In the genomic region with DNA sequence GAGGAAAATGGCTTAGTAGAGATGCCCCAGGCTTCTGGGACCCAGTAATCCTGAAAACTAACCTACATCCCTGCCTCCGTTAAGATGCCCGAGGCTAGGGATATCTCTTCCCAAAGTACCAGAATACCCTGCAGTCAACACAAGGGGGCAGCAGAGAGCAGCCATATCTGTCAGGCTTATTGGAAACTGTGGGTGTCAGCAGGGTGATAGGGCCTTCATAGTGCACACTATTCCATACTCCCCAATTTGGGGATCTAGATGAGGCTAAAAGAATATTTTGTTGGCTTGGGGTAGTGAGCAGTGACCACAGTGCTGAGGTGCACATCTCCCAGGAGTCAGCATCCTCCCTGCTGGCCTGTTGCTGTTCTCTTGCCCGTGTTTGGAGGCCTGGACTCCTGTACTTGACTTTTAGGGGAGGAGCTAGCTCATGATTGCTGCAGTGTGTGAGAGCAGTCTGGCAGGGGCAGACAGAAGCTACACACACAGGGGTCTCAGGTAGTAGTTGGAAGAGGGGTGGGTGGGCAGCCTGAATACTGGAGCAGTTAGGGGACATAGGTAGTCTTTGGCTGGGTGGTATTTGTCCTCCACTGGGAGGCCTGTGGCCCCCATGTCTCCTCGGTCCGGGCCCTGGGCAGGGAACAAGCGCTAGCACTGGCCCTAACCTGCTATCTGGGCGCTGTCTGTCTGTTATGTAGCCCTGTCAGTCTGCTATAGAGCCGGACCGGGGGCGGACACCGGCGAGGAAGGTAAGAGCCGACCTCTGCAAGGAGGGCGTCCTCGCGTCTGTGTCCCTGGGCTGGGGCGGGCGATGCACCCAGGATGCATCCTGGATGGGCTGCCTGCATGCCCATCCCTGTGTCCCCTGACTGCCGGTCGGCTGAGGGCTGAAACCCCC, we compare ENCODE assay signal across 8 mouse cellular contexts. TPM values are rescaled to one million over a fixed set of nuclear protein-coding genes. Genes with fewer than 3 reads are reported as not detected.
DNase-seq lines count a peak whose midpoint lies in the region; ATAC-seq lines count a peak whose summit lies in the region.

No protein-coding gene starts in this region.

- no peak overlapping the region for H3K27ac ChIP-seq in forebrain, embryonic 15.5 days (replicated peaks)
- no peak overlapping the region for H3K27ac ChIP-seq in lung, embryonic 15.5 days

- H3K36me3 ChIP-seq in forebrain, embryonic 15.5 days = peaks cover 69% of the 10 kb centered on the region
- H3K36me3 ChIP-seq in lung, embryonic 15.5 days = peaks cover 82% of the 10 kb centered on the region

- WGBS in forebrain, embryonic 15.5 days = 87% methylated on average over 20 of the region's 20 CpGs
- WGBS in lung, embryonic 15.5 days = 86% methylated on average over 20 of the region's 20 CpGs

- H3K4me2 ChIP-seq in forebrain, embryonic 15.5 days (replicated peaks) = no peak overlapping the region
- no peak overlapping the region for H3K4me2 ChIP-seq in lung, embryonic 15.5 days

- H3K9ac ChIP-seq in forebrain, embryonic 15.5 days (replicated peaks) = no peak overlapping the region
- H3K9ac ChIP-seq in lung, embryonic 15.5 days = no peak overlapping the region

- no peaks in the 10 kb centered on the region for H3K4me1 ChIP-seq in forebrain, embryonic 15.5 days
- no peaks in the 10 kb centered on the region for H3K4me1 ChIP-seq in lung, embryonic 15.5 days

- H3K27me3 ChIP-seq in forebrain, embryonic 15.5 days = no peaks in the 10 kb centered on the region
- no peaks in the 10 kb centered on the region for H3K27me3 ChIP-seq in lung, embryonic 15.5 days

- no peak overlapping the region for H3K4me3 ChIP-seq in forebrain, embryonic 15.5 days
- H3K4me3 ChIP-seq in lung, embryonic 15.5 days = no peak overlapping the region

- peak; percentile 89 for DNase-seq in NIH3T3 (ENCODE audit: low read depth)
- peak; percentile 74 for DNase-seq in cerebellum, adult 11 months
- peak; percentile 92 for DNase-seq in heart, postnatal 4 days
- DNase-seq in layer of hippocampus, adult 18-20 months (ENCODE audit: low spot score in 2 of 2) = peak; percentile 75 to 86
- peak; percentile 91 for DNase-seq in retina, embryonic 14.5 days (ENCODE audit: low spot score)
- DNase-seq in urinary bladder, postnatal 36 days (ENCODE audit: low spot score in 2 of 2) = peak; percentile 72 to 79

- no peaks in the 10 kb centered on the region for H3K9me3 ChIP-seq in forebrain, embryonic 15.5 days
- no peaks in the 10 kb centered on the region for H3K9me3 ChIP-seq in lung, embryonic 15.5 days

- peak; percentile 78 for ATAC-seq in forebrain, embryonic 15.5 days (replicated peaks)
- peak; percentile 36; the same call in 1 of the 2 replicates for ATAC-seq in lung, embryonic 15.5 days (ENCODE audit: borderline replicate concordance, extremely low read depth, low FRiP score, low TSS enrichment)

RNA-seq across cellular contexts. Expression of a gene that starts 20.3 kb away (rescaled TPM):
- 407 and 414 TPM in 2 replicates for polyA plus RNA-seq in forebrain, embryonic 15.5 days (2015; fragmentation: Nextera tagmentation; extraction: Ambion mirVana)
- 1,000 to 10,000 TPM; 1,189 to 1,285 TPM for total RNA-seq in heart, postnatal 4 days (2021)
- total RNA-seq in layer of hippocampus, adult 18-20 months (2021) = 100 to 1,000 TPM in 1 of 2 experiments, 10 to 100 TPM in 1; 91.2 to 107 TPM
- polyA plus RNA-seq in lung, embryonic 15.5 days (2015; fragmentation: Nextera tagmentation; extraction: Ambion mirVana) = 436 and 471 TPM in 2 replicates

RNA-seq across cellular contexts. Expression of a gene that starts 21.7 kb away (rescaled TPM):
- polyA plus RNA-seq in forebrain, embryonic 15.5 days (2015; fragmentation: Nextera tagmentation; extraction: Ambion mirVana) = 15.2 and 17.9 TPM in 2 replicates
- 10 to 100 TPM; 55.2 to 61.3 TPM for total RNA-seq in heart, postnatal 4 days (2021)
- 10 to 100 TPM; 69.6 to 75.6 TPM for total RNA-seq in layer of hippocampus, adult 18-20 months (2021)
- 13.5 and 14.7 TPM in 2 replicates for polyA plus RNA-seq in lung, embryonic 15.5 days (2015; fragmentation: Nextera tagmentation; extraction: Ambion mirVana)

RNA-seq across cellular contexts. Expression of a gene that starts 26.4 kb away (rescaled TPM):
- polyA plus RNA-seq in forebrain, embryonic 15.5 days (2015; fragmentation: Nextera tagmentation; extraction: Ambion mirVana) = 29.1 and 31.5 TPM in 2 replicates
- 100 to 1,000 TPM; 301 to 312 TPM for total RNA-seq in heart, postnatal 4 days (2021)
- 10 to 100 TPM in 1 of 2 experiments, 1 to 10 TPM in 1; 9.5 to 10.3 TPM for total RNA-seq in layer of hippocampus, adult 18-20 months (2021)
- polyA plus RNA-seq in lung, embryonic 15.5 days (2015; fragmentation: Nextera tagmentation; extraction: Ambion mirVana) = 414 and 454 TPM in 2 replicates

RNA-seq across cellular contexts. Expression of a gene that starts 36.5 kb away (rescaled TPM):
- 22.6 and 24.9 TPM in 2 replicates for polyA plus RNA-seq in forebrain, embryonic 15.5 days (2015; fragmentation: Nextera tagmentation; extraction: Ambion mirVana)
- 10 to 100 TPM in 1 of 2 experiments, 1 to 10 TPM in 1; 9.4 to 10.3 TPM for total RNA-seq in heart, postnatal 4 days (2021)
- under 1 TPM; 0.91 to 0.97 TPM for total RNA-seq in layer of hippocampus, adult 18-20 months (2021)
- polyA plus RNA-seq in lung, embryonic 15.5 days (2015; fragmentation: Nextera tagmentation; extraction: Ambion mirVana) = 38.4 and 38.6 TPM in 2 replicates

RNA-seq across cellular contexts. Expression of a gene that starts 45.5 kb away (rescaled TPM):
- polyA plus RNA-seq in forebrain, embryonic 15.5 days (2015; fragmentation: Nextera tagmentation; extraction: Ambion mirVana) = 0.18 and 0.37 TPM in 2 replicates
- total RNA-seq in heart, postnatal 4 days (2021) = under 1 TPM in 1 of 2 experiments, not detected in 1; 0.29 TPM
- under 1 TPM; 0.32 to 0.91 TPM for total RNA-seq in layer of hippocampus, adult 18-20 months (2021)
- polyA plus RNA-seq in lung, embryonic 15.5 days (2015; fragmentation: Nextera tagmentation; extraction: Ambion mirVana) = not detected in 2 replicates

Comparison
In these comparisons a context has a peak if more than half of its experiments do, and no peak if none do; other contexts are left out.
1. RNA of a gene that starts 20.3 kb away (total RNA-seq): 1,189 to 1,285 TPM in heart, postnatal 4 days; 91.2 to 107 TPM in layer of hippocampus, adult 18-20 months; every median in the first group is over 10 times any median in the second.
2. RNA of a gene that starts 26.4 kb away (total RNA-seq): 301 to 312 TPM in heart, postnatal 4 days; 9.5 to 10.3 TPM in layer of hippocampus, adult 18-20 months; every median in the first group is over 10 times any median in the second.
3. Peak in every context shown above with its lines, with median percentiles within 50 percentile points of each other: DNase-seq.